Mouse (Mus musculus): Measurements from ENCODE around the gene Fgfr2. TPM values are rescaled to one million over a fixed set of nuclear protein-coding genes. Genes with fewer than 3 reads are reported as not detected.

Gene Fgfr2
- polyA plus RNA-seq, 1 experiment from 2014 or later, result 86.9 TPM

DNA sequence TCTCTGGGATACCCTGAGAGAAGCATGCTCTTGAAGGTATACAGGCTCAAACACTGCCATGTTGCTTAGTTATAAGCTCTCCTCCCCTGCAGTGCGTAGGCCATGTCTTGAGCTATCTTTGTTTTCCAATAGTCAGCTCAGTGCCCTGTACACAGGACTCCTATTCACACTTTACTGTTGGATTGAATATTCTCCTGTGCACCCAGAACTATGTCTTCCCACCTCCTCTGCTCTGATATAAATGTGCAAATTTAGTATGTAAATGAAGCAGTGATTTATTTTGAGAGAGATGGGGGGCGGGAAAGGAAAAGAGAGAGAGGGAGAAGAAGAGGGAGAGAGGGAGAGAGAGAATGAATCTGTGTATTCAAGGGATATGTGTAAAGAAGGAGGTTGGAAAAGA lies 1267.5 kb downstream of the Fgfr2 start:
- no peak overlapping the region for H3K27ac ChIP-seq (ENCODE audit: low read depth, low read length)
- H3K36me3 ChIP-seq (ENCODE audit: control insufficient read depth, insufficient read depth, low read length), result no peaks in the 10 kb centered on the region
- H3K9me3 ChIP-seq (ENCODE audit: control insufficient read depth, low read length), result no peaks in the 10 kb centered on the region
- no peaks in the 10 kb centered on the region for H3K4me1 ChIP-seq (ENCODE audit: control insufficient read depth, insufficient read depth, low read length)
- ATAC-seq (ENCODE audit: insufficient read depth, low FRiP score, low TSS enrichment), result no peak
- no peak overlapping the region for H3K9ac ChIP-seq (ENCODE audit: low read length)
- no peak for DNase-seq (ENCODE audit: low spot score)
- no peak overlapping the region for H3K4me3 ChIP-seq (ENCODE audit: low read depth, low read length)
- no peak overlapping the region for H3K4me2 ChIP-seq (ENCODE audit: low read depth)
- WGBS, result 91% methylated on average over 2 of the region's 2 CpGs
- H3K27me3 ChIP-seq (ENCODE audit: control insufficient read depth, insufficient read depth, low read length), result no peaks in the 10 kb centered on the region

DNA sequence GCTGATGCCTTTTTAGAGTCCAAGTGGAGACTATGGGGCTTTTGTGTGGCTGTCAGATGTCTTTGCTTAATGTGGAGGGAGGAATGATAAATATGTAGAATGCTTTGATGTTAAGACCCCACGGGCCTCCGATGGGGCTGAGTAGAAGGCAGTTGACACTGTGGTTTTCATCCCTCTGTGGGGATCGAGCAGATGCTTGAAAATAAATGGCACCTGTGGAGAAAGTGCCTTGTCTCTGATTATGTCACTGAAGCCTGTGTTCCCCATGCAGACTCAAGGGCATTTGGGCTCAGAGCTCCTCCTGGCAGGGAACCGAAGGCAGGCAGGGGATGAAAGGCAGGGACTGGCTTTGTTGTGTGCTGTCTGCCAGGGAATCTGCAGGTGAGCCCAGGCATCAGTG lies 1272.6 kb downstream of the Fgfr2 start:
- no peak overlapping the region for H3K4me2 ChIP-seq (ENCODE audit: low read depth)
- no peaks in the 10 kb centered on the region for H3K36me3 ChIP-seq (ENCODE audit: control insufficient read depth, insufficient read depth, low read length)
- no peak overlapping the region for H3K9ac ChIP-seq (ENCODE audit: low read length)
- no peak overlapping the region for H3K4me3 ChIP-seq (ENCODE audit: low read depth, low read length)
- no peak overlapping the region for H3K27ac ChIP-seq (ENCODE audit: low read depth, low read length)
- peaks cover 5% of the 10 kb centered on the region for H3K4me1 ChIP-seq (ENCODE audit: control insufficient read depth, insufficient read depth, low read length)
- WGBS, result 24% methylated on average over 4 of the region's 4 CpGs
- H3K27me3 ChIP-seq (ENCODE audit: control insufficient read depth, insufficient read depth, low read length), result no peaks in the 10 kb centered on the region
- no peaks in the 10 kb centered on the region for H3K9me3 ChIP-seq (ENCODE audit: control insufficient read depth, low read length)
- ATAC-seq (ENCODE audit: insufficient read depth, low FRiP score, low TSS enrichment) (no peak), DNase-seq (ENCODE audit: low spot score) (no peak)

GRCm38 (mm10) chr7:131846066-131846905 lies 1276.9 kb downstream of the Fgfr2 start:
- peak; percentile 41 for DNase-seq (ENCODE audit: low spot score)
- H3K4me1 ChIP-seq (ENCODE audit: control insufficient read depth, insufficient read depth, low read length), result peaks cover 5% of the 10 kb centered on the region
- H3K27ac ChIP-seq (ENCODE audit: low read depth, low read length), result no peak overlapping the region
- no peaks in the 10 kb centered on the region for H3K9me3 ChIP-seq (ENCODE audit: control insufficient read depth, low read length)
- no peak overlapping the region for H3K9ac ChIP-seq (ENCODE audit: low read length)
- H3K36me3 ChIP-seq (ENCODE audit: control insufficient read depth, insufficient read depth, low read length), result no peaks in the 10 kb centered on the region
- H3K4me3 ChIP-seq (ENCODE audit: low read depth, low read length), result no peak overlapping the region
- no peak for ATAC-seq (ENCODE audit: insufficient read depth, low FRiP score, low TSS enrichment)
- WGBS, result 57% methylated on average over 20 of the region's 20 CpGs
- no peak overlapping the region for H3K4me2 ChIP-seq (ENCODE audit: low read depth)
- no peaks in the 10 kb centered on the region; the same call in 1 of the 2 replicates for H3K27me3 ChIP-seq (ENCODE audit: control insufficient read depth, insufficient read depth, low read length)

DNA sequence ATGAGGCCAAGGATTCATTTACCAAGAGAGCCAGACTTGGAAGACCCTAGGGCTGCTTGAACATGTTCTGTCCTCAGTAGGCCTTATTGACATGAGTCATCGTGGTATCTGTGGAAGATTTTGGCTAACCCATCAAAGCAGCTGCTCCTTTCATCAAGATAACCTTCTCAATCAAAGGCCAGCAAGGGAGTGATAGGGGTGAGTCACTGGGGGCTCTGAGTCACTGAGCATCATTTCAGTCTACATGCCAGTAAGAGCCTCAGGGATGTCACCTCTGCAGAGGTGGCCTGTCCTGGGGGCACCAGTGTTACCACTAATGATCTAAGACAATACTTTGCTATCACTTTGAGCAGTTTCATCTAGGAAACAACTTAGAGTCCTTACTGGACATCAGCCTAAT lies 1292.9 kb downstream of the Fgfr2 start:
- H3K27ac ChIP-seq (ENCODE audit: low read depth, low read length), result no peak overlapping the region
- no peak overlapping the region for H3K4me2 ChIP-seq (ENCODE audit: low read depth)
- no peaks in the 10 kb centered on the region for H3K4me1 ChIP-seq (ENCODE audit: control insufficient read depth, insufficient read depth, low read length)
- DNase-seq (ENCODE audit: low spot score) (no peak), ATAC-seq (ENCODE audit: insufficient read depth, low FRiP score, low TSS enrichment) (no peak)
- no peak overlapping the region for H3K9ac ChIP-seq (ENCODE audit: low read length)
- H3K9me3 ChIP-seq (ENCODE audit: control insufficient read depth, low read length), result no peaks in the 10 kb centered on the region
- H3K4me3 ChIP-seq (ENCODE audit: low read depth, low read length), result no peak overlapping the region
- 76% methylated on average over 1 of the region's 1 CpGs for WGBS
- H3K36me3 ChIP-seq (ENCODE audit: control insufficient read depth, insufficient read depth, low read length), result no peaks in the 10 kb centered on the region
- no peaks in the 10 kb centered on the region for H3K27me3 ChIP-seq (ENCODE audit: control insufficient read depth, insufficient read depth, low read length)

DNA sequence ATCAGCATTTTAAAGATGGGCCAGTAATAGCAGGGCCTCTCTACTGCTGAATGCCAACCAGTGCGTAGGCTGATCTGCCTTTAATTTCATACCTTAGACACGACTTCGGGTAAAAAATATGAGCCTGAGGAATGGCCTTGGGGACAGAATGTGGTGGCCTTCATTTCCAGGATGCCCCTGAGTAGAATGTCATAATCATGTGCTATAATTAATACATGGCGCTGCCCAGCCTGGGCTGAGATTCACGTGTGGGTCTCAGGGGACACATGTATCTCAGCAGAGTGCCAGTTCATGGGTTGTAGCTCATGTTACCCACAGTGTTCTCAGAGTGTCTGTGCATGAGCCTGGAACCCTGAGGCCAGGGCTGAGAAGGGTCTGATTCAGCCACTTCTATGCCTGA lies 1296.3 kb downstream of the Fgfr2 start:
- DNase-seq (ENCODE audit: low spot score) (no peak), ATAC-seq (ENCODE audit: insufficient read depth, low FRiP score, low TSS enrichment) (no peak)
- Histone ChIP-seq H3K4me3 (ENCODE audit: low read depth, low read length) (no peak overlapping the region), H3K36me3 (ENCODE audit: control insufficient read depth, insufficient read depth, low read length) (no peaks in the 10 kb centered on the region), H3K9ac (ENCODE audit: low read length) (no peak overlapping the region), H3K27ac (ENCODE audit: low read depth, low read length) (no peak overlapping the region), H3K9me3 (ENCODE audit: control insufficient read depth, low read length) (no peaks in the 10 kb centered on the region), H3K4me1 (ENCODE audit: control insufficient read depth, insufficient read depth, low read length) (no peaks in the 10 kb centered on the region), H3K4me2 (ENCODE audit: low read depth) (no peak overlapping the region), H3K27me3 (ENCODE audit: control insufficient read depth, insufficient read depth, low read length) (no peaks in the 10 kb centered on the region)
- WGBS, result 79% methylated on average over 5 of the region's 5 CpGs

GRCm38 (mm10) chr7:131817976-131818375 lies 1305.2 kb downstream of the Fgfr2 start:
- no peak overlapping the region for H3K4me3 ChIP-seq (ENCODE audit: low read depth, low read length)
- no peak overlapping the region for H3K27ac ChIP-seq (ENCODE audit: low read depth, low read length)
- no peak overlapping the region for H3K9ac ChIP-seq (ENCODE audit: low read length)
- 87% methylated on average over 6 of the region's 6 CpGs for WGBS
- no peak overlapping the region for H3K4me2 ChIP-seq (ENCODE audit: low read depth)
- DNase-seq (ENCODE audit: low spot score) (no peak), ATAC-seq (ENCODE audit: insufficient read depth, low FRiP score, low TSS enrichment) (no peak)
- no peaks in the 10 kb centered on the region for H3K27me3 ChIP-seq (ENCODE audit: control insufficient read depth, insufficient read depth, low read length)
- no peaks in the 10 kb centered on the region for H3K4me1 ChIP-seq (ENCODE audit: control insufficient read depth, insufficient read depth, low read length)
- no peaks in the 10 kb centered on the region for H3K9me3 ChIP-seq (ENCODE audit: control insufficient read depth, low read length)
- no peaks in the 10 kb centered on the region for H3K36me3 ChIP-seq (ENCODE audit: control insufficient read depth, insufficient read depth, low read length)

GRCm38 (mm10) chr7:131816641-131817040 lies 1306.5 kb downstream of the Fgfr2 start:
- H3K4me2 ChIP-seq (ENCODE audit: low read depth), result no peak overlapping the region
- no peak overlapping the region for H3K4me3 ChIP-seq (ENCODE audit: low read depth, low read length)
- H3K4me1 ChIP-seq (ENCODE audit: control insufficient read depth, insufficient read depth, low read length), result no peaks in the 10 kb centered on the region
- H3K9ac ChIP-seq (ENCODE audit: low read length), result no peak overlapping the region
- ATAC-seq (ENCODE audit: insufficient read depth, low FRiP score, low TSS enrichment) (no peak), DNase-seq (ENCODE audit: low spot score) (no peak)
- 73% methylated on average over 2 of the region's 2 CpGs for WGBS
- H3K27me3 ChIP-seq (ENCODE audit: control insufficient read depth, insufficient read depth, low read length), result no peaks in the 10 kb centered on the region
- H3K9me3 ChIP-seq (ENCODE audit: control insufficient read depth, low read length), result no peaks in the 10 kb centered on the region
- H3K36me3 ChIP-seq (ENCODE audit: control insufficient read depth, insufficient read depth, low read length), result no peaks in the 10 kb centered on the region
- no peak overlapping the region for H3K27ac ChIP-seq (ENCODE audit: low read depth, low read length)

GRCm38 (mm10) chr7:131812116-131812515 lies 1311.0 kb downstream of the Fgfr2 start:
- no peaks in the 10 kb centered on the region for H3K9me3 ChIP-seq (ENCODE audit: control insufficient read depth, low read length)
- H3K9ac ChIP-seq (ENCODE audit: low read length), result no peak overlapping the region
- ATAC-seq (ENCODE audit: insufficient read depth, low FRiP score, low TSS enrichment) (no peak), DNase-seq (ENCODE audit: low spot score) (no peak)
- no peaks in the 10 kb centered on the region for H3K36me3 ChIP-seq (ENCODE audit: control insufficient read depth, insufficient read depth, low read length)
- H3K27me3 ChIP-seq (ENCODE audit: control insufficient read depth, insufficient read depth, low read length), result no peaks in the 10 kb centered on the region; the same call in 1 of the 2 replicates
- WGBS, result 86% methylated on average over 6 of the region's 6 CpGs
- no peak overlapping the region for H3K4me2 ChIP-seq (ENCODE audit: low read depth)
- no peaks in the 10 kb centered on the region; the same call in 1 of the 2 replicates for H3K4me1 ChIP-seq (ENCODE audit: control insufficient read depth, insufficient read depth, low read length)
- H3K27ac ChIP-seq (ENCODE audit: low read depth, low read length), result no peak overlapping the region
- H3K4me3 ChIP-seq (ENCODE audit: low read depth, low read length), result no peak overlapping the region

DNA sequence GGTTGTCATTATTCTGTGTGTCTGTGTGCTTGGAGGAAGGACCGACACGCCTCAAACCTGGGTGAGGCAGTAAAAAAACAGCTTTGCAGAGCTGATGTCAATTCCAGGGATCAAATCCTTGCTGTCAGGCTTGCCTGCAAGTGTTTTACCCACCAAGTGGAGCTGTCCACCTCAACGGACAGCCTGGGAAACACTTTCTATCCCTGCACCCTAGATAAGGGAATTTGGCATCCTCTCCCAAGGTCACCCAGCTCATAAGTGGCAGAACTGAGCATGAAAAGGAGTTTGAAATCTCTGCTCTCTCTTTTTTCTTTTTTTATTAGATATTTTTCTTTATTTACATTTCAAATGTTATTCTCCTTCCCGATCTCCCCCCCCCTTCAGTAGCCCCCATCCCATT lies 1312.2 kb downstream of the Fgfr2 start:
- Histone ChIP-seq H3K4me1 (ENCODE audit: control insufficient read depth, insufficient read depth, low read length) (peaks cover 4% of the 10 kb centered on the region; the same call in 1 of the 2 replicates), H3K9ac (ENCODE audit: low read length) (no peak overlapping the region), H3K9me3 (ENCODE audit: control insufficient read depth, low read length) (no peaks in the 10 kb centered on the region), H3K4me2 (ENCODE audit: low read depth) (no peak overlapping the region), H3K27ac (ENCODE audit: low read depth, low read length) (no peak overlapping the region), H3K4me3 (ENCODE audit: low read depth, low read length) (no peak overlapping the region), H3K27me3 (ENCODE audit: control insufficient read depth, insufficient read depth, low read length) (no peaks in the 10 kb centered on the region; the same call in 1 of the 2 replicates), H3K36me3 (ENCODE audit: control insufficient read depth, insufficient read depth, low read length) (no peaks in the 10 kb centered on the region)
- WGBS, result 64% methylated on average over 4 of the region's 4 CpGs
- ATAC-seq (ENCODE audit: insufficient read depth, low FRiP score, low TSS enrichment) (no peak), DNase-seq (ENCODE audit: low spot score) (no peak)
